Mouse (Mus musculus): ENCODE measurements around the gene Psmc5. TPM values are rescaled to one million over a fixed set of nuclear protein-coding genes. Genes with fewer than 3 reads are reported as not detected.

Gene Psmc5
- total RNA-seq, 1 experiment: 263 TPM

GRCm38 (mm10) chr11:106306065-106306385, 50.1 kb downstream of the Psmc5 start:
- Histone ChIP-seq H3K9ac (ENCODE audit: insufficient read depth, low read depth, low read length, poor library complexity, severe bottlenecking) (no peak overlapping the region), H3K36me3 (ENCODE audit: control insufficient read depth, insufficient read depth, low read length, poor library complexity, severe bottlenecking) (no peaks in the 10 kb centered on the region), H3K4me3 (ENCODE audit: insufficient read depth in 1 of 2, low read depth in 1 of 2, low read length in 2 of 2, poor library complexity in 1 of 2, severe bottlenecking in 1 of 2) (no peak overlapping the region), H3K9me3 (ENCODE audit: control insufficient read depth, insufficient read depth, low read depth, low read length) (no peaks in the 10 kb centered on the region), H3K4me1 (ENCODE audit: control insufficient read depth in 2 of 2, insufficient read depth in 2 of 2, low read length in 2 of 2, poor library complexity in 1 of 2) (no peaks in the 10 kb centered on the region; a peak in 1 of 4 replicates), H3K27ac (ENCODE audit: insufficient read depth, low read depth, low read length, poor library complexity, severe bottlenecking) (no peak overlapping the region)
- DNase-seq (ENCODE audit: low read depth, low spot score): no peak
- TF ChIP-seq ZNF384 (IDR thresholded peaks at IDR 0.05; ENCODE audit: low read depth, low read length): no peak
- no peak for TF ChIP-seq HCFC1 (IDR thresholded peaks at IDR 0.05; ENCODE audit: borderline replicate concordance, insufficient read depth, low read length)
- TF ChIP-seq MAFK (IDR thresholded peaks at IDR 0.05; ENCODE audit: insufficient read depth, low read depth, low read length): peak; percentile 65
- in situ Hi-C loops (cut with MboI; ENCODE audit: low sequenced_read_pairs in 2 of 2, unreplicated experiment in 2 of 2): no loop called here

GRCm38 (mm10) chr11:106306758-106307157, 50.8 kb downstream of the Psmc5 start:
- in situ Hi-C loops (cut with MboI; ENCODE audit: low sequenced_read_pairs in 2 of 2, unreplicated experiment in 2 of 2): no loop called here
- TF ChIP-seq CHD2 (IDR thresholded peaks at IDR 0.05; ENCODE audit: low read depth, low read length) (no peak), MAFK (IDR thresholded peaks at IDR 0.05; ENCODE audit: insufficient read depth, low read depth, low read length) (no peak), HCFC1 (IDR thresholded peaks at IDR 0.05; ENCODE audit: borderline replicate concordance, insufficient read depth, low read length) (no peak), ZC3H11A (IDR thresholded peaks at IDR 0.05; ENCODE audit: borderline replicate concordance, low read depth, low read length) (no peak), ZNF384 (IDR thresholded peaks at IDR 0.05; ENCODE audit: low read depth, low read length) (no peak)
- H3K27ac ChIP-seq (ENCODE audit: insufficient read depth, low read depth, low read length, poor library complexity, severe bottlenecking): no peak overlapping the region
- H3K36me3 ChIP-seq (ENCODE audit: control insufficient read depth, insufficient read depth, low read length, poor library complexity, severe bottlenecking): no peaks in the 10 kb centered on the region
- no peak overlapping the region for H3K4me3 ChIP-seq (ENCODE audit: insufficient read depth in 1 of 2, low read depth in 1 of 2, low read length in 2 of 2, poor library complexity in 1 of 2, severe bottlenecking in 1 of 2)
- H3K9me3 ChIP-seq (ENCODE audit: control insufficient read depth, insufficient read depth, low read depth, low read length): no peaks in the 10 kb centered on the region
- H3K9ac ChIP-seq (ENCODE audit: insufficient read depth, low read depth, low read length, poor library complexity, severe bottlenecking): no peak overlapping the region
- no peaks in the 10 kb centered on the region; a peak in 1 of 4 replicates for H3K4me1 ChIP-seq (ENCODE audit: control insufficient read depth in 2 of 2, insufficient read depth in 2 of 2, low read length in 2 of 2, poor library complexity in 1 of 2)
- DNase-seq (ENCODE audit: low read depth, low spot score): no peak

- in situ Hi-C loops (cut with MboI; ENCODE audit: low sequenced_read_pairs in 2 of 2, unreplicated experiment in 2 of 2): no loop called here
- H3K4me1 ChIP-seq (ENCODE audit: control insufficient read depth in 2 of 2, insufficient read depth in 2 of 2, low read length in 2 of 2, poor library complexity in 1 of 2): no peaks in the 10 kb centered on the region; a peak in 1 of 4 replicates
- H3K4me3 ChIP-seq (ENCODE audit: insufficient read depth in 1 of 2, low read depth in 1 of 2, low read length in 2 of 2, poor library complexity in 1 of 2, severe bottlenecking in 1 of 2): no peak overlapping the region
- no peaks in the 10 kb centered on the region for H3K36me3 ChIP-seq (ENCODE audit: control insufficient read depth, insufficient read depth, low read length, poor library complexity, severe bottlenecking)
- H3K27ac ChIP-seq (ENCODE audit: insufficient read depth, low read depth, low read length, poor library complexity, severe bottlenecking): no peak overlapping the region
- TF ChIP-seq MAFK (IDR thresholded peaks at IDR 0.05; ENCODE audit: insufficient read depth, low read depth, low read length): no peak
- TF ChIP-seq ZNF384 (IDR thresholded peaks at IDR 0.05; ENCODE audit: low read depth, low read length): no peak
- no peak for TF ChIP-seq HCFC1 (IDR thresholded peaks at IDR 0.05; ENCODE audit: borderline replicate concordance, insufficient read depth, low read length)
- no peak for TF ChIP-seq CHD2 (IDR thresholded peaks at IDR 0.05; ENCODE audit: low read depth, low read length)
- TF ChIP-seq ZC3H11A (IDR thresholded peaks at IDR 0.05; ENCODE audit: borderline replicate concordance, low read depth, low read length): no peak
- no peak overlapping the region for H3K9ac ChIP-seq (ENCODE audit: insufficient read depth, low read depth, low read length, poor library complexity, severe bottlenecking)
- no peaks in the 10 kb centered on the region for H3K9me3 ChIP-seq (ENCODE audit: control insufficient read depth, insufficient read depth, low read depth, low read length)
- no peak for DNase-seq (ENCODE audit: low read depth, low spot score)
Observed at GRCm38 (mm10) chr11:106307432-106307831, 51.5 kb downstream of the Psmc5 start.

- no peak overlapping the region for H3K9ac ChIP-seq (ENCODE audit: insufficient read depth, low read depth, low read length, poor library complexity, severe bottlenecking)
- TF ChIP-seq ZNF384 (IDR thresholded peaks at IDR 0.05; ENCODE audit: low read depth, low read length): no peak
- no peak for TF ChIP-seq HCFC1 (IDR thresholded peaks at IDR 0.05; ENCODE audit: borderline replicate concordance, insufficient read depth, low read length)
- TF ChIP-seq ZC3H11A (IDR thresholded peaks at IDR 0.05; ENCODE audit: borderline replicate concordance, low read depth, low read length): no peak
- no peak for TF ChIP-seq CHD2 (IDR thresholded peaks at IDR 0.05; ENCODE audit: low read depth, low read length)
- no peak for TF ChIP-seq MAFK (IDR thresholded peaks at IDR 0.05; ENCODE audit: insufficient read depth, low read depth, low read length)
- no peaks in the 10 kb centered on the region for H3K36me3 ChIP-seq (ENCODE audit: control insufficient read depth, insufficient read depth, low read length, poor library complexity, severe bottlenecking)
- no peak for DNase-seq (ENCODE audit: low read depth, low spot score)
- no peak overlapping the region for H3K27ac ChIP-seq (ENCODE audit: insufficient read depth, low read depth, low read length, poor library complexity, severe bottlenecking)
- H3K4me3 ChIP-seq (ENCODE audit: insufficient read depth in 1 of 2, low read depth in 1 of 2, low read length in 2 of 2, poor library complexity in 1 of 2, severe bottlenecking in 1 of 2): no peak overlapping the region
- H3K9me3 ChIP-seq (ENCODE audit: control insufficient read depth, insufficient read depth, low read depth, low read length): no peaks in the 10 kb centered on the region
- H3K4me1 ChIP-seq (ENCODE audit: control insufficient read depth in 2 of 2, insufficient read depth in 2 of 2, low read length in 2 of 2, poor library complexity in 1 of 2): no peaks in the 10 kb centered on the region; a peak in 1 of 4 replicates
- in situ Hi-C loops (cut with MboI; ENCODE audit: low sequenced_read_pairs in 2 of 2, unreplicated experiment in 2 of 2): no loop called here
Observed at GRCm38 (mm10) chr11:106308162-106308561, 52.2 kb downstream of the Psmc5 start.

GRCm38 (mm10) chr11:106310123-106310522, 54.2 kb downstream of the Psmc5 start:
- Histone ChIP-seq H3K36me3 (ENCODE audit: control insufficient read depth, insufficient read depth, low read length, poor library complexity, severe bottlenecking) (no peaks in the 10 kb centered on the region), H3K9ac (ENCODE audit: insufficient read depth, low read depth, low read length, poor library complexity, severe bottlenecking) (no peak overlapping the region), H3K27ac (ENCODE audit: insufficient read depth, low read depth, low read length, poor library complexity, severe bottlenecking) (no peak overlapping the region), H3K4me1 (ENCODE audit: control insufficient read depth in 2 of 2, insufficient read depth in 2 of 2, low read length in 2 of 2, poor library complexity in 1 of 2) (peaks cover 0 to 12% of the 10 kb centered on the region in 2 experiments; a peak in 2 of 4 replicates), H3K4me3 (ENCODE audit: insufficient read depth in 1 of 2, low read depth in 1 of 2, low read length in 2 of 2, poor library complexity in 1 of 2, severe bottlenecking in 1 of 2) (no peak overlapping the region), H3K9me3 (ENCODE audit: control insufficient read depth, insufficient read depth, low read depth, low read length) (no peaks in the 10 kb centered on the region)
- TF ChIP-seq ZNF384 (IDR thresholded peaks at IDR 0.05; ENCODE audit: low read depth, low read length): no peak
- TF ChIP-seq ZC3H11A (IDR thresholded peaks at IDR 0.05; ENCODE audit: borderline replicate concordance, low read depth, low read length): no peak
- no peak for TF ChIP-seq CHD2 (IDR thresholded peaks at IDR 0.05; ENCODE audit: low read depth, low read length)
- TF ChIP-seq HCFC1 (IDR thresholded peaks at IDR 0.05; ENCODE audit: borderline replicate concordance, insufficient read depth, low read length): no peak
- TF ChIP-seq MAFK (IDR thresholded peaks at IDR 0.05; ENCODE audit: insufficient read depth, low read depth, low read length): no peak
- in situ Hi-C loops (cut with MboI; ENCODE audit: low sequenced_read_pairs in 2 of 2, unreplicated experiment in 2 of 2): no loop called here
- DNase-seq (ENCODE audit: low read depth, low spot score): no peak

Other genes with a start within 250 kb of the Psmc5 start
- gene Kcnh6, start 248.0 kb upstream of the Psmc5 start, total RNA-seq (2012; rRNA removed): 1.5 and 1.6 TPM in 2 replicates
- gene Dcaf7, start 219.3 kb upstream of the Psmc5 start, total RNA-seq (2012; rRNA removed): 23.0 and 30.3 TPM in 2 replicates
- gene Taco1, start 190.1 kb upstream of the Psmc5 start, total RNA-seq (2012; rRNA removed): 12.6 and 17.4 TPM in 2 replicates
- gene Map3k3, start 171.5 kb upstream of the Psmc5 start, total RNA-seq (2012; rRNA removed): 38.2 and 43.7 TPM in 2 replicates
- not detected in 2 replicates for gene Gm10840, start 95.3 kb upstream of the Psmc5 start, total RNA-seq (2012; rRNA removed)
- gene Limd2, start 95.3 kb upstream of the Psmc5 start, total RNA-seq (2012; rRNA removed): 20.3 and 30.9 TPM in 2 replicates
- gene Strada, start 54.0 kb upstream of the Psmc5 start, total RNA-seq (2012; rRNA removed): 14.5 and 24.0 TPM in 2 replicates
- 82.3 and 91.2 TPM in 2 replicates for gene Ccdc47, start 39.8 kb upstream of the Psmc5 start, total RNA-seq (2012; rRNA removed)
- gene Ddx42, start 39.2 kb upstream of the Psmc5 start, total RNA-seq (2012; rRNA removed): 48.2 and 64.3 TPM in 2 replicates
- gene Ftsj3, start 75 bp upstream of the Psmc5 start, total RNA-seq (2012; rRNA removed): 304 and 403 TPM in 2 replicates
- gene Smarcd2, start 16.8 kb downstream of the Psmc5 start, total RNA-seq (2012; rRNA removed): 45.0 and 47.7 TPM in 2 replicates
- gene Tcam1, start 20.5 kb downstream of the Psmc5 start, total RNA-seq (2012; rRNA removed): 1.0 and 1.3 TPM in 2 replicates
- not detected in 2 replicates for gene Gh, start 45.7 kb downstream of the Psmc5 start, total RNA-seq (2012; rRNA removed)
- gene Cd79b, start 58.6 kb downstream of the Psmc5 start, total RNA-seq (2012; rRNA removed): 3.6 and 4.2 TPM in 2 replicates
- gene Scn4a, start 97.1 kb downstream of the Psmc5 start, total RNA-seq (2012; rRNA removed): 0.13 and 0.16 TPM in 2 replicates
- gene Prr29, start 109.3 kb downstream of the Psmc5 start, total RNA-seq (2012; rRNA removed): not detected in 2 replicates
- 0.37 and 0.89 TPM in 2 replicates for gene Icam2, start 131.9 kb downstream of the Psmc5 start, total RNA-seq (2012; rRNA removed)
- 7.4 and 10.4 TPM in 2 replicates for gene Ern1, start 231.7 kb downstream of the Psmc5 start, total RNA-seq (2012; rRNA removed)

All from ES-E14 (cell line).